Mouse (Mus musculus) C2C12 (cell line): ENCODE data around the gene Ropn1l. TPM values are rescaled to one million over a fixed set of nuclear protein-coding genes. Genes with fewer than 3 reads are reported as not detected.

Source experiments
- H3K27me3 ChIP-seq: one replicate; pipeline ENCODE4 v1.6.1; 2011; ENCODE audit not compliant: control insufficient read depth, insufficient read depth, insufficient read length
- H3K36me3 ChIP-seq: one replicate; pipeline ENCODE4 v1.6.1; 2011; ENCODE audit not compliant: control insufficient read depth, insufficient read depth
- H3K4me3 ChIP-seq: one replicate; pipeline ENCODE4 v1.5.1; 2011; ENCODE audit warnings: mild to moderate bottlenecking, control low read depth; ENCODE audit not compliant: poor library complexity, insufficient read depth, severe bottlenecking
- H3K79me2 ChIP-seq: one replicate; pipeline ENCODE4 v1.6.1; 2011; ENCODE audit not compliant: control insufficient read depth, insufficient read depth
- H3K79me3 ChIP-seq: one replicate; pipeline ENCODE4 v1.6.1; 2011; ENCODE audit warnings: low read depth, control low read depth
- H3ac ChIP-seq: one replicate; pipeline ENCODE3; 2011; ENCODE audit warnings: low read depth; ENCODE audit not compliant: control insufficient read depth, insufficient read length
- CEBPB ChIP-seq: IDR thresholded peaks from one replicate; pipeline ENCODE4 v1.6.1; 2011; ENCODE audit warnings: low read depth, mild to moderate bottlenecking, control low read depth, moderate library complexity
- CTCF ChIP-seq: IDR thresholded peaks from one replicate; pipeline ENCODE4 v1.5.1; 2011; ENCODE audit not compliant: control insufficient read depth, insufficient read depth, insufficient read length
- FOSL1 ChIP-seq: IDR thresholded peaks from one replicate; pipeline ENCODE4 v1.8.0; 2011; ENCODE audit warnings: mild to moderate bottlenecking, low read length; ENCODE audit not compliant: poor library complexity, insufficient read depth, severe bottlenecking
- MAX ChIP-seq: IDR thresholded peaks from one replicate; pipeline ENCODE4 v1.6.1; 2011; ENCODE audit warnings: mild to moderate bottlenecking, control low read depth
- MYOD1 ChIP-seq: IDR thresholded peaks from one replicate; pipeline ENCODE4 v1.6.1; 2011; ENCODE audit warnings: low read depth; ENCODE audit not compliant: control insufficient read depth, insufficient read length
- MYOG ChIP-seq: IDR thresholded peaks from one replicate; pipeline ENCODE4 v1.6.1; 2011; ENCODE audit not compliant: control insufficient read depth, insufficient read length; ENCODE audit errors: extremely low read depth
- USF1 ChIP-seq: IDR thresholded peaks from one replicate; pipeline ENCODE4 v1.6.1; 2011; ENCODE audit warnings: low read depth, mild to moderate bottlenecking, control low read depth, moderate library complexity
- polyA plus RNA-seq: library from polyadenylated mRNA; unstranded; fragments of >200 nt; fragmentation: generic; extraction: Trizol; gene quantifications from one replicate; pipeline ENCODE4 v1.2.1, GENCODE M21; 2012; ENCODE audit warnings: missing spikeins

Ropn1l gene
- polyA plus RNA-seq, 1 experiment: 3.7 TPM

DNA sequence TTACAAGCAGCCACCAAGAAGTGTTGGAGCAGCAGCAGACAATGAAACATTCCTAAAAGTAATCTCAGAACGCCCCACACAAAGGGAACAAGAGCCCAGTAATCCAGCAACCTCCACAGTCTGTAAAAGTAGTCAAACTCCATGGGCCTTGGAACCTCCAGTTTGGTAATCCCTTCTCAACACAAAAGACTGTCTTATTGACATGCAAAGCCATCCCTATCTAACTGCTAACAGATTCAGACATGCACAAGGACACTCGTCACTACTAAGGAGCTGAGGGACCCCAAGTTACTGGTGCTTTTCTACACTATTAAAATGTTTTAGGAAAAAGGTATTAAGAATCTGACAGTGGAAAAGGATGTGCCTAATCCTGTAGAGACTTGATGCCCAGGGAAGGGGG lies 33.9 kb upstream of the Ropn1l start:
- no peaks in the 10 kb centered on the region for H3K79me3 ChIP-seq
- no peaks in the 10 kb centered on the region for H3K27me3 ChIP-seq
- H3K79me2 ChIP-seq: no peaks in the 10 kb centered on the region
- H3K4me3 ChIP-seq: no peak overlapping the region
- no peak overlapping the region for H3ac ChIP-seq
- TF ChIP-seq MYOD1 (no peak), MAX (no peak), MYOG (no peak), CTCF (no peak), USF1 (no peak), CEBPB (no peak), FOSL1 (no peak)
- H3K36me3 ChIP-seq: peaks cover 74% of the 10 kb centered on the region

DNA sequence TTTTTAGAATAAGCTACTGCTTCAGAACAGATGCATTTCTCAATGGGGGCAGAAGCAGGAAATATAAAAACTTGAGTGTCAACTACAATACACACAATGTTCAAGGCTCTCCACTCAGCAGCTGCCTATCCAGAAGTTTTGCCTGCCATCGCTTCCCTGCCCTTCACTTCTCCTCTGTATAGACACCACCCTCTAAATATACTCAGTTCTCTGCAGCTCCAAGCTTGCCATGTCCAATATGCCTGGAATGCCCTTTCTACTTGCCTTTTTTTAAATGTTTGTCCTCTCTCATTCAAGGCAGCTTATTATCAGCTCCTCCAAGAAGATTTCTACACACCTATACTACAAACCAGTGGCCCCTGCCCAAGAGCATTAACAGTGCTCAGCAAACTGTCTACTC lies 23.1 kb upstream of the Ropn1l start:
- H3K27me3 ChIP-seq: no peaks in the 10 kb centered on the region
- peaks cover 78% of the 10 kb centered on the region for H3K36me3 ChIP-seq

DNA sequence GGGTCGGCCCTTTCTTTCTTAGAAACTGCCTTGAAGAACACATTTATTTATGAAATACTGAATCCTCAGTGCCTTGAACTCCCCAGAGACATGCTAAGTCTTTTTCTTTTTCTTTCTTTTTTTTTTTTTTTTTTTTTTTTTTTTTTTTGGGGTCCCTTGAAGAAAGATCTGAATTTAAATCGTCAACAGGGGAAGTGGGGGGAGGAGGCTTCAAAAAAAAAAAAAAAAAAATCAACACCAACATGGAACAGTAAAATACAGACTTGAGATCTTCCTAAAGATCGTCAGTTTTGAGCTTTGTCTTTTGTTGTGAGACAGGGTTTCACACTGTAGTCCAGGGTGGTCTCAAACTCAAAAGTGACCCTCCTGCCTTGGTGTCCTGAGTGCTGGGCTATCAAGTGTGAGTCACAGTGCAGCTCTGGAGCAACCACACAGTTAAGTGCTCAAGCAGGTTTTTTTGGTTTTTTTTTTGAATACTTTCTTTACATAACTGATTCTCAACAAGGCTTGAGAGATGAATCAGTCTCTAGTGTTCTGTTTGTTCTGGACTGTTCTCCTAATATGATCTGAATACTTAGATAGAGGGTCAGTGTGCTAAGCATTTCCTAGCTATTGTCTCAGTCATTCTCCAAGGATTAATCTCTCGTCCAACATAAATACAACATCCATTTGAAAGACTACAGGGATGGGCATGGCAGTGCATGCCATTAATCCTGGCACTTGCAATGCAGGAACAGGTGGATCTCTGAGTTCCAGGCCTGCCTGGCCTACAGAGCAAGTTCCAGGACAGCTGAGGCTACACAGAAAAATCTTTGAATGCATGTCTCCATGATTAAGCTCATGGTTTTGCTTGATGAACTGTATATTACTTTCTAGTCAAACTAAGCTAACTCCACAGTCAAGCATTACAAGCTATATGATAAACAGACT lies 19.4 kb upstream of the Ropn1l start:
- H3K79me2 ChIP-seq: no peaks in the 10 kb centered on the region
- H3K27me3 ChIP-seq: no peaks in the 10 kb centered on the region
- no peak overlapping the region for H3ac ChIP-seq
- H3K4me3 ChIP-seq: no peak overlapping the region
- peak; percentile 81 for TF ChIP-seq MYOD1
- no peak for TF ChIP-seq MAX
- H3K36me3 ChIP-seq: peaks cover 77% of the 10 kb centered on the region
- no peaks in the 10 kb centered on the region for H3K79me3 ChIP-seq

More for the DNA sequence above, 23.1 kb upstream of the Ropn1l start:
- Histone ChIP-seq H3K4me3 (no peak overlapping the region), H3K79me2 (no peaks in the 10 kb centered on the region), H3ac (no peak overlapping the region), H3K79me3 (no peaks in the 10 kb centered on the region)
- no peak for TF ChIP-seq CEBPB

DNA sequence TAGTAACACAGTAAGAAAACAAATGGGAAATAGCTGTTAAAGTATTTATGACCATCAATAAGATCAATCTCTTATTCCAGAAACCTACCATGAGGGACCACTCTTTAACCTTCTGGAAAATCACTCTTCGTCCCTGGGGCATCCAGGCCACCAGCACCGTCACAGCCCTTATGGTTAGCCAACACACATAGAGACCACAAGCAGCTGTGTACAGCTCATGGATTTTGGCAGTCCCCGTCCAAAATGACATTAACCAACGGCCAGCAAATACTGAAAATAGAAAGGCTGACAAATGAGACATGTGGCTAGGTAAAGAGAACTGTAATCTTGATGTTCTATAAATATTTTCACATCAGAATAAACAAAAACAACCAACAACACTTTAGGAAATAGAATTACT lies 18.0 kb upstream of the Ropn1l start:
- no peak overlapping the region for H3K4me3 ChIP-seq
- H3K79me3 ChIP-seq: no peaks in the 10 kb centered on the region
- TF ChIP-seq MAX (no peak), CTCF (no peak), CEBPB (no peak), FOSL1 (no peak), USF1 (no peak), MYOD1 (no peak), MYOG (no peak)
- no peak overlapping the region for H3ac ChIP-seq
- H3K36me3 ChIP-seq: peaks cover 78% of the 10 kb centered on the region
- H3K79me2 ChIP-seq: no peaks in the 10 kb centered on the region
- H3K27me3 ChIP-seq: no peaks in the 10 kb centered on the region

DNA sequence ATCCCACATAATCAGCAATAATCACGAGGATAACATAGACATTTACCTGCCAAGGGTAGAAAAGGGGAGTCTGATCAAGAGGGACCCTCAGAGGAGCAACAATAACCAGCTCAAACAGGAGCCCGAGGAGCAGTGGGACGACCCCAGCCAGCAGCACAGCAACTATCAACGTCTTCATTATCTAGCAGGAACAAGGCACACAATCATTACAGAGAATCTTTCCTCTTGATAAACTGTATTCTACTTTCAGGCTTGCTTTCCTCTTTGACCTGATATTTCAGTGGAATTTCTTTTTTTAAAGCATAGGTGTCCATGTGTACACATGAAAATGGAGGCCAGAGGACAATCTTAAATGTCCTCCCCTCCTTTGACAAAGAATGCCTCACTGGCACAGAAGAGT lies 16.0 kb upstream of the Ropn1l start:
- Histone ChIP-seq H3K79me3 (no peaks in the 10 kb centered on the region), H3K4me3 (no peak overlapping the region), H3ac (no peak overlapping the region), H3K79me2 (no peaks in the 10 kb centered on the region), H3K27me3 (no peaks in the 10 kb centered on the region), H3K36me3 (peaks cover 82% of the 10 kb centered on the region)
- TF ChIP-seq FOSL1 (no peak), MAX (no peak), CTCF (no peak), CEBPB (no peak), USF1 (no peak), MYOD1 (no peak), MYOG (no peak)

DNA sequence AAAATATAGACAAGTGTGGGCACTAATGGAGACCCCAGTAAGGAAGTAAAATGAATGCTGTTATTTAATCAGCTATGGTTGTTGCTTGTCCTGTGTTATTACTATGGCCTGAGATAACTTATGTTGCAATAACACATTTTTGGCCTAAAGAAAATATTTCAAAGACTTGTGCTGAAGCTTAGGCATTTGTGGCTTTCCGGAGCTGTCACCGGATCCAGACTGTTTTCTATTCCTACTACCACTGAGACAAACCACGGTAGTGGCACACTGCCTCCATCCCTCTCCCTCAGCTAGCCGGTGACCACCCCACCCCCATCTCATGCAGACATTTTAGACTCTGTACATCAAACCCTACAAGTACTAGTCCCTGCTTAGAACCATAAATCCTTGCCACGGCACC lies 15.3 kb upstream of the Ropn1l start:
- TF ChIP-seq CTCF (no peak), FOSL1 (no peak), MYOG (no peak), MAX (no peak), USF1 (no peak), MYOD1 (no peak), CEBPB (no peak)
- H3K4me3 ChIP-seq: no peak overlapping the region
- H3K79me3 ChIP-seq: no peaks in the 10 kb centered on the region
- no peaks in the 10 kb centered on the region for H3K79me2 ChIP-seq
- H3K36me3 ChIP-seq: peaks cover 81% of the 10 kb centered on the region
- H3ac ChIP-seq: no peak overlapping the region
- H3K27me3 ChIP-seq: no peaks in the 10 kb centered on the region
